Mouse (Mus musculus): ENCODE data around the gene Ppard. TPM values are rescaled to one million over a fixed set of nuclear protein-coding genes. Genes with fewer than 3 reads are reported as not detected.

Ppard gene
- polyA plus RNA-seq, 1 experiment from 2014 or later, result 2.2 TPM

- no peak for ATAC-seq (ENCODE audit: low FRiP score, low read depth)
- Histone ChIP-seq H3K27ac (replicated peaks) (no peak overlapping the region), H3K27me3 (no peaks in the 10 kb centered on the region), H3K9ac (replicated peaks) (no peak overlapping the region), H3K9me3 (peaks cover 6% of the 10 kb centered on the region; the same call in 1 of the 2 replicates), H3K4me1 (peaks cover 23% of the 10 kb centered on the region), H3K36me3 (no peaks in the 10 kb centered on the region), H3K4me2 (replicated peaks) (no peak overlapping the region), H3K4me3 (no peak overlapping the region)
- 78% methylated on average over 16 of the region's 16 CpGs for WGBS
Measured at GRCm38 (mm10) chr17:28259890-28260542, 27.5 kb downstream of the Ppard start.

DNA sequence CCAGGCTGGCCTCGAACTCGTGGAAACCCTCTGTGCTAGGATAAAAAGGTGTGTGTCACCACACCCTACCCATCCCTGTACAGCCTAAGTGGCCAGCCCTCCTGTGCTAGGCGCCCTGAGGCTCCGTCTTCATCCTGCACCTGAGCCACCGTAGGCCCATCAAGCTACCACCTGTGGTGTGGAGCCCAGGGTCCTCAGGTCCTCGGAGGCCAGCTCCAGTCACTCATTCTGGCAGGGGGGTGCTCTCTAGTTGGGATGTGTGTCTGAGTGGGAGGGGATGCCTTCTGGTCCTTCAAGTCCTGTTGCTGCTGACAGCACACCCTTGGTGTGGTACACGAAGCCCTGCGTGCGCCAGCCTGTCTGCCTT lies 28.0 kb downstream of the Ppard start:
- Histone ChIP-seq H3K36me3 (no peaks in the 10 kb centered on the region), H3K27ac (replicated peaks) (no peak overlapping the region), H3K4me2 (replicated peaks) (no peak overlapping the region), H3K4me3 (no peak overlapping the region), H3K27me3 (no peaks in the 10 kb centered on the region), H3K4me1 (peaks cover 18% of the 10 kb centered on the region), H3K9ac (replicated peaks) (no peak overlapping the region), H3K9me3 (peaks cover 6% of the 10 kb centered on the region; the same call in 1 of the 2 replicates)
- no peak for ATAC-seq (ENCODE audit: low FRiP score, low read depth)
- 82% methylated on average over 9 of the region's 9 CpGs for WGBS

- Histone ChIP-seq H3K4me1 (peaks cover 13% of the 10 kb centered on the region; the same call in 1 of the 2 replicates), H3K27me3 (no peaks in the 10 kb centered on the region), H3K36me3 (no peaks in the 10 kb centered on the region), H3K27ac (replicated peaks) (no peak overlapping the region), H3K4me3 (no peak overlapping the region), H3K4me2 (replicated peaks) (no peak overlapping the region), H3K9ac (replicated peaks) (no peak overlapping the region), H3K9me3 (peaks cover 6% of the 10 kb centered on the region; the same call in 1 of the 2 replicates)
- 86% methylated on average over 11 of the region's 11 CpGs for WGBS
- ATAC-seq (ENCODE audit: low FRiP score, low read depth), result no peak
Measured at GRCm38 (mm10) chr17:28261795-28262194, 29.3 kb downstream of the Ppard start.

DNA sequence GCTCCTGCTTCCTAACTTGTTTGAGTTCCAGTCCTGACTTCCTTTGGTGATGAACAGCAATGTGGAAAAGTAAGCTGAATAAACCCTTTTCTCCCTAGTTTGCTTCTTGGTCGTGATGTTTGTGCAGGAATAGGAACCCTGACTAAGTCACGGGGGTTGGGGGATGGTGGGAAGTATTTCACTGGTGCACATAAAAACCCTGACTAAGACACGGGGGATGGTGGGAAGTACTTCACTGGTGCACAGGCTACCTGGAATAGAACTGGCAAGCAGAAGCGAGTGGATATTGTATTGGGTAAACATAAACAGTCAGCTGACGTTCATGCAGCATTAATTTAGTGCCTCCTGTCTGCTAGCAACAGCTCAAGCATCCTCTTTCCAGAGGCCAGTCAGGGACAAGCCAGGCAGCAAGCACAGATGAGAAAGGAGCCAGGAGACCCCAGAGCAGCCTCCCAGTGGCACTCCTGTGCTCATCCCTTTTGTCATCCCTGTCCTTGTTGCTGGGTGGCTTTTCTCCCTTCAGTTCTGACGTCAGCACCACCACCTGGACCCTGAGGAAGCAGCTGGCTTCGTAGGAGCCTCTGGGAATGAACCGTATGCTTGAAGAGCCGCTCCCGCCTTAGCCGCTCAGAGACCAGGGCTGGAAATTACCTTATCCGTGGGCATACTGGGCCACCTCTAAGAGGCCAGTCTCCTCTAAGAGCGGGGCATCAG lies 30.8 kb downstream of the Ppard start:
- Histone ChIP-seq H3K4me2 (replicated peaks) (no peak overlapping the region), H3K4me1 (peaks cover 4% of the 10 kb centered on the region; the same call in 1 of the 2 replicates), H3K4me3 (no peak overlapping the region), H3K9me3 (peaks cover 6% of the 10 kb centered on the region; the same call in 1 of the 2 replicates), H3K27ac (replicated peaks) (no peak overlapping the region), H3K9ac (replicated peaks) (no peak overlapping the region), H3K27me3 (no peaks in the 10 kb centered on the region), H3K36me3 (no peaks in the 10 kb centered on the region)
- ATAC-seq (ENCODE audit: low FRiP score, low read depth), result no peak
- 71% methylated on average over 13 of the region's 13 CpGs for WGBS

- H3K27ac ChIP-seq (replicated peaks), result no peak overlapping the region
- H3K4me3 ChIP-seq, result no peak overlapping the region
- ATAC-seq (ENCODE audit: low FRiP score, low read depth), result no peak
- no peak overlapping the region for H3K9ac ChIP-seq (replicated peaks)
- peaks cover 4% of the 10 kb centered on the region; the same call in 1 of the 2 replicates for H3K4me1 ChIP-seq
- H3K4me2 ChIP-seq (replicated peaks), result no peak overlapping the region
- WGBS, result 88% methylated on average over 5 of the region's 5 CpGs
- H3K9me3 ChIP-seq, result no peaks in the 10 kb centered on the region
- H3K36me3 ChIP-seq, result no peaks in the 10 kb centered on the region
- no peaks in the 10 kb centered on the region for H3K27me3 ChIP-seq
Measured at GRCm38 (mm10) chr17:28267251-28267650, 34.8 kb downstream of the Ppard start.

DNA sequence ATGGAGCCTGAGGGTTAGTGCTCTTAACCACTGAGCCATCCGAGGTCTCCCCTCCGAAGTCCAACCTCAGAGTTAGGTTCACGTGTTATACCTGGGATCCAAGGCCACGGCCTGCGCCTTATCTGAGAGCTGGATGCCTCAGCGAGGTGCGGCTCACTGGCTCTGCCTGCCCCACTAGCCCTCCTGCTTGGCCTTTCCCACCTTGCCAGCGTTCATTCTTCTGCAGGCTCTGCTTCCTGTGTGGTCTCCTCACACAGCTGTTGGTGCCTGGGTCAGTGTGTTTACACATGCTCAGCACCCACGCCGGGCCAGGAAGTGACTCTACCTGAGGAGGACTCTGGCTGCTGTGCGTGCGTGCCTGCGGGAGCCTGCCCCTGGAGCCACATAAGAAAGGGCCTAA lies 37.7 kb downstream of the Ppard start:
- Histone ChIP-seq H3K9me3 (no peaks in the 10 kb centered on the region), H3K4me3 (no peak overlapping the region), H3K36me3 (no peaks in the 10 kb centered on the region), H3K4me2 (replicated peaks) (no peak overlapping the region), H3K27ac (replicated peaks) (no peak overlapping the region), H3K4me1 (no peaks in the 10 kb centered on the region), H3K27me3 (no peaks in the 10 kb centered on the region), H3K9ac (replicated peaks) (no peak overlapping the region)
- 81% methylated on average over 13 of the region's 13 CpGs for WGBS
- ATAC-seq (ENCODE audit: low FRiP score, low read depth), result no peak

GRCm38 (mm10) chr17:28271537-28272266 lies 39.2 kb downstream of the Ppard start:
- WGBS, result 83% methylated on average over 12 of the region's 12 CpGs
- no peak overlapping the region for H3K4me3 ChIP-seq
- no peaks in the 10 kb centered on the region for H3K4me1 ChIP-seq
- no peak overlapping the region for H3K4me2 ChIP-seq (replicated peaks)
- no peaks in the 10 kb centered on the region for H3K27me3 ChIP-seq
- no peak for ATAC-seq (ENCODE audit: low FRiP score, low read depth)
- H3K9me3 ChIP-seq, result no peaks in the 10 kb centered on the region
- H3K27ac ChIP-seq (replicated peaks), result no peak overlapping the region
- H3K36me3 ChIP-seq, result no peaks in the 10 kb centered on the region
- no peak overlapping the region for H3K9ac ChIP-seq (replicated peaks)

- Histone ChIP-seq H3K27me3 (no peaks in the 10 kb centered on the region), H3K4me2 (replicated peaks) (no peak overlapping the region), H3K27ac (replicated peaks) (no peak overlapping the region), H3K9ac (replicated peaks) (no peak overlapping the region), H3K4me3 (no peak overlapping the region), H3K9me3 (no peaks in the 10 kb centered on the region), H3K36me3 (no peaks in the 10 kb centered on the region), H3K4me1 (no peaks in the 10 kb centered on the region)
- ATAC-seq (ENCODE audit: low FRiP score, low read depth), result no peak
- 87% methylated on average over 9 of the region's 9 CpGs for WGBS
Measured at GRCm38 (mm10) chr17:28272281-28272680, 39.8 kb downstream of the Ppard start.

DNA sequence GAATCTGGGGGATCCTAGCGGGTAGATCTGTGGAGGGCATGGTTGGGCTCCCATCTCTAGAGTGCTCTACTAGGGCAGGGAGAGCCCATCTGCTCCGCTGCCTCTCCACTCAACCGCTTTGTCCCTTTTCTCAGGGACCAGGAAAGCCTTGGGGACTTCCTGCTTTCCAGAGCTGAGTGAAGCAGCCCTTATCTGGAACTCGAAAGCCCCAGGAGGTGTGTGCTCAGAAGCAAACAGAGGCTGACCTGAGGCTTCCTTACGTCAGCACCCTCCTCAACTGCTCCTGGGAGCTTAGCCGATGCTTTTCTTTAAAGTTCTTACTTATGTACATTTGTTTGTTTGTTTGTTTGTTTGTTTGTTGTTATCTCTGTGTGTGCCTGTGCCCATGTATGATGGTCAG lies 40.3 kb downstream of the Ppard start:
- H3K4me1 ChIP-seq, result no peaks in the 10 kb centered on the region
- no peak overlapping the region for H3K27ac ChIP-seq (replicated peaks)
- no peaks in the 10 kb centered on the region for H3K36me3 ChIP-seq
- H3K27me3 ChIP-seq, result no peaks in the 10 kb centered on the region
- no peak overlapping the region for H3K9ac ChIP-seq (replicated peaks)
- no peak for ATAC-seq (ENCODE audit: low FRiP score, low read depth)
- 89% methylated on average over 6 of the region's 6 CpGs for WGBS
- H3K9me3 ChIP-seq, result no peaks in the 10 kb centered on the region
- H3K4me2 ChIP-seq (replicated peaks), result no peak overlapping the region
- H3K4me3 ChIP-seq, result no peak overlapping the region

DNA sequence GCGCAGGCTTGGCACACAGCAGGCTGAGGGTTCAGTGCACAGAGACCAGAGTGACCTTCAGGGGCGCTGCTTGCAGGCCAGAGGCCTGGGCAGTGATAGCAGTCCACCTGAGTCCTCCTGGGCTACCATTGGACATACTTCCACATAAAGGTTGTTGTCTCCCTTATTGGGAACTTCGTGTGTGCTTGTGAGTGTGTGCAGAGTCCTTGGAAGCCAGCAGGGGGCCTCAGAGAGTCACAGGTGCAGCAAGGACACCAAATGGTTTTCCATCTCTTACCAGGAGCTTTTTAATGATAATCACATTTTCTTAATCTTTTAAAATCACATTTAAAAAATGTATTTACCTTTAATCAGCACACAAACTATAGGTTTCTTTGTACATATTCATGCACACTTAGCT lies 42.2 kb downstream of the Ppard start:
- H3K4me3 ChIP-seq, result no peak overlapping the region
- no peaks in the 10 kb centered on the region for H3K27me3 ChIP-seq
- WGBS, result 80% methylated on average over 3 of the region's 3 CpGs
- H3K9me3 ChIP-seq, result no peaks in the 10 kb centered on the region
- H3K4me1 ChIP-seq, result peaks cover 4% of the 10 kb centered on the region; the same call in 1 of the 2 replicates
- no peaks in the 10 kb centered on the region for H3K36me3 ChIP-seq
- no peak overlapping the region for H3K9ac ChIP-seq (replicated peaks)
- H3K27ac ChIP-seq (replicated peaks), result no peak overlapping the region
- ATAC-seq (ENCODE audit: low FRiP score, low read depth), result no peak
- H3K4me2 ChIP-seq (replicated peaks), result no peak overlapping the region

DNA sequence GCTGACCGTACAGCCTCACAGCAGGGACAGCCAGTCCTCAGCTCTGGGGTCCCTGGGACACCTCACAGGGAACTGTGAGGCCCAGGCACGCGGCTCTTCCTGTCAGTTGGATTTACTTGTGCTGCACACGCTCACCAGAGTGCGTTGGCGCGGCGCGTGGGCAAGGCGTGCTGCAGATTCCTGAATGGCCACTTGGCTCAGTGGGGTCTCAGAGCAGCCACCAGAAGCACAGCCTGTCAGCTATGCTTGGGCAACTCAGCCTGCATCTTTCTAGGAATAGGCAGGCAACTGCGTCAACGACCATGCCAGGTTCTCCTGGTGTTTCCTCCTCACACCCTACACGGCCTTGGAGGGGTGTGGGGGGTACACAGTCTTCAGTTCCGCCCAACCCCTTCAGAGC lies 44.7 kb downstream of the Ppard start:
- Histone ChIP-seq H3K9ac (replicated peaks) (no peak overlapping the region), H3K4me2 (replicated peaks) (no peak overlapping the region), H3K9me3 (no peaks in the 10 kb centered on the region), H3K27ac (replicated peaks) (no peak overlapping the region), H3K27me3 (no peaks in the 10 kb centered on the region), H3K4me3 (no peak overlapping the region), H3K36me3 (no peaks in the 10 kb centered on the region), H3K4me1 (peaks cover 13% of the 10 kb centered on the region; the same call in 1 of the 2 replicates)
- WGBS, result 89% methylated on average over 14 of the region's 14 CpGs
- no peak for ATAC-seq (ENCODE audit: low FRiP score, low read depth)

GRCm38 (mm10) chr17:28277721-28278120 lies 45.2 kb downstream of the Ppard start:
- Histone ChIP-seq H3K9me3 (no peaks in the 10 kb centered on the region), H3K27me3 (no peaks in the 10 kb centered on the region), H3K9ac (replicated peaks) (no peak overlapping the region), H3K27ac (replicated peaks) (no peak overlapping the region), H3K4me1 (peaks cover 13% of the 10 kb centered on the region; the same call in 1 of the 2 replicates), H3K4me2 (replicated peaks) (no peak overlapping the region), H3K4me3 (no peak overlapping the region), H3K36me3 (no peaks in the 10 kb centered on the region)
- WGBS, result 69% methylated on average over 10 of the region's 10 CpGs
- no peak for ATAC-seq (ENCODE audit: low FRiP score, low read depth)
